Mouse (Mus musculus) midbrain, embryonic 12.5 days (tissue): Measurements from ENCODE around the gene Ccl4. TPM values are rescaled to one million over a fixed set of nuclear protein-coding genes. Genes with fewer than 3 reads are reported as not detected.

ENCODE experiments used
- ATAC-seq: fragments of 200-750 bp; cut with Nextera tagmentation; 2 replicates; pipeline ENCODE4 v1.8.0; 2017; ENCODE audit warnings: low read depth, moderate TSS enrichment, moderate library complexity; ENCODE audit not compliant: low FRiP score
- H3K27ac ChIP-seq: fragments of 300-500 bp; sonication (generic); replicated peaks from 2 replicates; pipeline ENCODE4 v1.5.1; 2016; ENCODE audit warnings: mild to moderate bottlenecking
- H3K27me3 ChIP-seq: fragments of 300-500 bp; sonication (generic); 2 replicates; pipeline ENCODE4 v1.6.1; 2016; ENCODE audit warnings: mild to moderate bottlenecking
- H3K36me3 ChIP-seq: fragments of 300-500 bp; sonication (generic); 2 replicates; pipeline ENCODE4 v1.6.1; 2016
- H3K4me1 ChIP-seq: fragments of 300-500 bp; sonication (generic); 2 replicates; pipeline ENCODE4 v1.6.1; 2016
- H3K4me2 ChIP-seq: fragments of 300-500 bp; sonication (generic); replicated peaks from 2 replicates; pipeline ENCODE4 v1.6.1; 2016; ENCODE audit warnings: mild to moderate bottlenecking, moderate library complexity
- H3K4me3 ChIP-seq: fragments of 300-500 bp; sonication (generic); 2 replicates; pipeline ENCODE4 v1.5.1; 2016; ENCODE audit warnings: mild to moderate bottlenecking
- H3K9ac ChIP-seq: fragments of 300-500 bp; sonication (generic); replicated peaks from 2 replicates; pipeline ENCODE4 v1.6.1; 2016; ENCODE audit warnings: mild to moderate bottlenecking, moderate library complexity
- H3K9me3 ChIP-seq: fragments of 300-500 bp; sonication (generic); 2 replicates; pipeline ENCODE4 v1.6.1; 2016; ENCODE audit warnings: mild to moderate bottlenecking
- WGBS: fragments of 180-500 bp; shearing (Covaris S2); methylation state at CpG from one replicate; pipeline ENCODE4 v1.1.7; 2016; 5-methylcytosine and 5-hydroxymethylcytosine counted together
- polyA plus RNA-seq: library from polyadenylated mRNA; unstranded; fragments of >200 nt; fragmentation: Nextera tagmentation; extraction: Ambion mirVana; gene quantifications from 2 replicates; pipeline ENCODE4 v1.2.1, GENCODE M21; 2016

Gene Ccl4
- polyA plus RNA-seq, 1 experiment from 2014 or later: 0.38 TPM

DNA sequence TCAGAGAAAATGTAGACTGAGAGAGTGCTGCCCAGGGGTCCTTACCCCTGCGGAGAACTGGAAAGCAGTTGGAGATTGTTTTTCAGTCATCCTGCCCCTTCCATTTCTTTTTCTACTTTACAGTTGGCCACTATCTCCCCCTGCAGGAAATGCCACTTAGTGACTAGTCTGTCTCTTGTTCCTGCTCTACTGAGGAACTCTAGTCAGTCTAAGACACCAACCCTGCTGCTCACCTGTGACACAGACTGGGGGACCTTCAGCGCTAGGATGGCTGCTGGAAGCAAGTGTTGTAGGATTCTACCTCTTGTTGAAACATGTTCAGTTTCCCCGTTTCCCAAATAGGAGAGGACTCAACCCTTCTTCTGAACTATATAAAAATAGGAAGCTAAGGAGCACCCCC, 22.9 kb upstream of the Ccl4 start:
- H3K9me3 ChIP-seq: no peaks in the 10 kb centered on the region
- 62% methylated on average over 3 of the region's 3 CpGs for WGBS
- no peaks in the 10 kb centered on the region for H3K36me3 ChIP-seq
- ATAC-seq: no peak
- H3K4me1 ChIP-seq: no peaks in the 10 kb centered on the region
- no peak overlapping the region for H3K4me3 ChIP-seq
- no peak overlapping the region for H3K9ac ChIP-seq
- no peak overlapping the region for H3K27ac ChIP-seq
- H3K4me2 ChIP-seq: no peak overlapping the region
- no peaks in the 10 kb centered on the region for H3K27me3 ChIP-seq

DNA sequence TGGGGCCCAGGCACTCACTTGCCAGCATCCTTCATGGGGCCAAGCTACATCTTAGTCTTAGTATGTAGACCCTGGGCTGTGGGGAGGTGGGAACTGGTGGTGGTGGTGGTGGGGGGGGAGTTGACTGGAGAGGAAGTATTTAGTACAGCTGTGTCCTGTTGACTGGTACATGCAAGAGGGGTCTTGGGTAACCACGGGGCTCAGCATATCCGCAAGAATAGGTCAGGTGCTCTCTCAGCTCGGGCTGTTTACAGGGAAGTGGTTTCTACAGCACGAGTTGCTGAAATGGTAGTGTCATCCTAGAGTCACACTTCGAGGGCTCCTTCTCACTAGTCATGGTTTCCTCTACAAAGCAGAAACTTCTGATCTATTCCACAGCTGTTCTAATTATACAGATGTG, 22.2 kb upstream of the Ccl4 start:
- Histone ChIP-seq H3K9ac (no peak overlapping the region), H3K9me3 (no peaks in the 10 kb centered on the region), H3K36me3 (no peaks in the 10 kb centered on the region), H3K27ac (no peak overlapping the region), H3K4me1 (no peaks in the 10 kb centered on the region), H3K27me3 (no peaks in the 10 kb centered on the region), H3K4me2 (no peak overlapping the region), H3K4me3 (no peak overlapping the region)
- no peak for ATAC-seq
- WGBS: 82% methylated on average over 5 of the region's 5 CpGs

DNA sequence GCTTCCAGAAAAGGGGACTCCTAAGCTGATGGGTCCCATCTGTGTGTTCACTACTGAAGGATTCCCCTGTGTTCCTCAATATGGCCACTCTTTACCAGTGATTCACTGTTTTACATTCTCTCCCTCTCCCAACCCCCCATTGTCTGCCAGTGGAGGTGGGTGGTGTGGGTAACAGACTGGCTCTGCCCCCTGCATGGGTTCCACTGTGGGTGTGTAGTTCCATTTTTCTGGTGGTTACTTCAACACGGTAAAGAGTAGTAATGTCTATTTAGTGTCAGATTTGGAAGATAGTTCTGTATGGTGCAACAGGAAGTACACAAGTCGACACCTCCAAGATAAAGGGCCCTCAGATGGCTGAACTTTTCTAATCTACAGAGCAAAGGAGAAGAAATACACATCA, 21.2 kb upstream of the Ccl4 start:
- Histone ChIP-seq H3K9ac (no peak overlapping the region), H3K9me3 (no peaks in the 10 kb centered on the region), H3K36me3 (no peaks in the 10 kb centered on the region), H3K4me2 (no peak overlapping the region), H3K27ac (no peak overlapping the region), H3K4me3 (no peak overlapping the region), H3K27me3 (no peaks in the 10 kb centered on the region), H3K4me1 (no peaks in the 10 kb centered on the region)
- no peak for ATAC-seq
- 83% methylated on average over 2 of the region's 2 CpGs for WGBS

GRCm38 (mm10) chr11:83645521-83645920, 16.9 kb upstream of the Ccl4 start, which contains the start of gene Rpl9-ps1:
Rpl9-ps1 (minus strand) TSS chr11:83645621.
- Histone ChIP-seq H3K27me3 (no peaks in the 10 kb centered on the region), H3K4me3 (no peak within 1 kb of the TSS), H3K36me3 (no peaks in the 10 kb centered on the region), H3K4me1 (no peaks in the 10 kb centered on the region), H3K9me3 (no peaks in the 10 kb centered on the region), H3K4me2 (no peak within 1 kb of the TSS), H3K27ac (no peak within 1 kb of the TSS), H3K9ac (no peak within 1 kb of the TSS)
- 63% methylated on average over 1 of the region's 1 CpGs for WGBS
- no peak for ATAC-seq

DNA sequence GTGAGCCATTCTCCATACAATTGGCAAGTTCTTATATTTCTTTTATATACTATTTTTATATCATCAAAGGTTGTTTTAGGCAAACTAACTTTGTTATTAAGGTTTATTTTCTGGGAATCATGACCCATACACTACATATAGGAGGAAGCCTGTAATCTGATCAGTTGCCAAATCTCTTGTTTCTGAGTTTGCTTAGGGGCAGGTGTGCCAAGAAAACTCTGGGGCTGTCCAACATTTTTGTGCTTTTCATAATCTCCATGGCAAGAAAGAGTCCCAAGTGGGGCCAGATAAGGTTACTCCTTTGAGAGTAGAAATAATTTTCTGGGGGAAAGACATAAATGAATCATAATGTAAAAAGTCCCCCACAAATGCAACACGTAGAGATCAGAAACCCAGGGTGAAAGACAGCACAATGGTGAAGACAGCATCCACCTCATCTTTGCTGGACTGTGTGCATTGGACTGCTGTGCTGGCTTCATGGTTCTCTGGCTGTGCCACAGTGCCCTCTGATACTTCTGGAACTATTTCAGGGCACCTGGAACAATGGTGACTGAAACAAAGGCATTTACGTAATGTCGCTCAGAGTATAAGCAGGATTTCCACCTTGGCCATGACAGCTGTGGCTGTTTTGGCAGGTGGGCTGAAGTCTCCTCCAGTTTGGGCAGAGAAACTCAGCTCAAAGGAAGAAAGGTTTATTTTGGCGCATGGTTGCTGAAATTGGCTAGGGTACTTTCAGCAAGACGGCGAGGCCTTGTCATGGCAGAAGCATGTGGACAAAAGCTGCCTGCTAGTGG, 15.8 kb upstream of the Ccl4 start:
- ATAC-seq: no peak

GRCm38 (mm10) chr11:83649305-83649841, 13.0 kb upstream of the Ccl4 start, which contains the start of gene Ccl3:
Ccl3 (minus strand) TSS chr11:83649355.
- Histone ChIP-seq H3K4me1 (no peaks in the 10 kb centered on the region), H3K4me2 (no peak within 1 kb of the TSS), H3K4me3 (no peak within 1 kb of the TSS), H3K36me3 (no peaks in the 10 kb centered on the region), H3K27ac (no peak within 1 kb of the TSS), H3K9me3 (no peaks in the 10 kb centered on the region), H3K9ac (no peak within 1 kb of the TSS), H3K27me3 (no peaks in the 10 kb centered on the region)
- no peak for ATAC-seq
- 84% methylated on average over 8 of the region's 8 CpGs for WGBS

More for the DNA sequence above, 15.8 kb upstream of the Ccl4 start:
- Histone ChIP-seq H3K4me3 (no peak overlapping the region), H3K27me3 (no peaks in the 10 kb centered on the region), H3K9ac (no peak overlapping the region), H3K4me1 (no peaks in the 10 kb centered on the region), H3K36me3 (no peaks in the 10 kb centered on the region), H3K4me2 (no peak overlapping the region), H3K9me3 (no peaks in the 10 kb centered on the region), H3K27ac (no peak overlapping the region)
- 92% methylated on average over 6 of the region's 6 CpGs for WGBS

DNA sequence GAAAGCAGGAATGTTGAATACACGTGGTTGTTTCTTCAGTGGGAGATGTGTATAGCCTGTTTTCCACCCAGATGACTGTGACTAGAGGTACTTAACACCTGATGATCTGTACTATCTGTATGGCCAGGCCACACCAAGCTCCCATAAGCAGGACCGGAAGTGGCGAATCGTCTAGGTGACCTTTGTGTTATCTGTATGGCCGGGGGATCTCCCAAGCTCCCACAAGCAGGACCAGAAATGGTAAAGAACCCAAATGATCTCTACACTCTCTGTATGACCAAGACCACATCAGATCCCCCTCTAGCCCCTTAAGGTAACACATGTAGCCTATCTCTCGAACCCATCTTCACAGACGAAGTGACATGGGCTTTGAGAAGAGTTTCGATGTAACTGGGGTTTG, 7.8 kb upstream of the Ccl4 start:
- Histone ChIP-seq H3K4me2 (no peak overlapping the region), H3K36me3 (no peaks in the 10 kb centered on the region), H3K27me3 (no peaks in the 10 kb centered on the region), H3K9me3 (no peaks in the 10 kb centered on the region), H3K4me1 (no peaks in the 10 kb centered on the region), H3K4me3 (no peak overlapping the region), H3K9ac (no peak overlapping the region), H3K27ac (no peak overlapping the region)
- WGBS: 88% methylated on average over 8 of the region's 8 CpGs
- ATAC-seq: no peak

DNA sequence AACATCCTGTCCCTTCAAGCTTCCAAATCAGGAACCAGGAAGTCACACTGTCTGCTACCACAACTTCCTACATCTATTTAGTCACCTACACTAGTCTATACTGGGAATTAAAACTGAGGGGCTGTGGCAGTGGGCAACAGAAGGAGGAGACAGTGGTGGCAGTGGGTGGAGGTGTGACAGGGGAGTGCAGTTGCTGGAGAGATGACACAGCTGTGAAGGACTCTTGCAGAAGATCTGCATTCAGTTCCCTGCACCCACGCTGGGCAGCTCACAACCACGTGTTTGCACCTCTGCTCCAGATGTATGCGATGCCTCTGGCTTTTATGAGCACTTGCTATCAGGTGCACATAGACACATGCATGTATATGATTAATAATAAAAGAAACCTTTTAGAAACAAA, 4.9 kb upstream of the Ccl4 start:
- H3K27me3 ChIP-seq: no peaks in the 10 kb centered on the region
- H3K9me3 ChIP-seq: no peaks in the 10 kb centered on the region
- no peaks in the 10 kb centered on the region for H3K36me3 ChIP-seq
- no peak overlapping the region for H3K27ac ChIP-seq
- no peak overlapping the region for H3K9ac ChIP-seq
- no peak overlapping the region for H3K4me2 ChIP-seq
- H3K4me3 ChIP-seq: no peak overlapping the region
- H3K4me1 ChIP-seq: no peaks in the 10 kb centered on the region
- 88% methylated on average over 3 of the region's 3 CpGs for WGBS
- ATAC-seq: no peak

GRCm38 (mm10) chr11:83658797-83659196, 3.6 kb upstream of the Ccl4 start:
- Histone ChIP-seq H3K27me3 (no peaks in the 10 kb centered on the region), H3K36me3 (no peaks in the 10 kb centered on the region), H3K9me3 (no peaks in the 10 kb centered on the region), H3K27ac (no peak overlapping the region), H3K4me3 (no peak overlapping the region), H3K9ac (no peak overlapping the region), H3K4me1 (no peaks in the 10 kb centered on the region), H3K4me2 (no peak overlapping the region)
- 85% methylated on average over 6 of the region's 6 CpGs for WGBS
- no peak for ATAC-seq

DNA sequence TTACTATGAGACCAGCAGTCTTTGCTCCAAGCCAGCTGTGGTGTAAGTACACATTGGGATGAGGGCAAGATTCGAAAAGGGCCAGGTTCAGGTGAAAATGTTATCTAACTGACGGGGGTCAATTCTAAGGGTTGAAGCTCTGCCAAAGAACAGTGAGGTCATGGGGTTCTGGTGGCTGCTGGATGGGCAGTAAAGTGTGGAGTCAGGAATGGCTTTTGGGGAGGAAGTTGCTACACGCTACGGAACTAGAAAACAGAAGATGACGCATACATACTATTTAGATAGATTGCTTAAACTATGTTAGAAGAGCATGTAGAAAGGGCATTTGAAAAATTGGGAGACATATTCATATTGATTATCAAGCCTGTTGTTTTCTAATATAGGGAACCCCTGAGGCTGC, 1.1 kb downstream of the Ccl4 start:
- 90% methylated on average over 5 of the region's 5 CpGs for WGBS
- no peaks in the 10 kb centered on the region for H3K4me1 ChIP-seq
- ATAC-seq: no peak

GRCm38 (mm10) chr11:83671743-83672142, 9.4 kb downstream of the Ccl4 start:
- no peak overlapping the region for H3K4me2 ChIP-seq
- H3K36me3 ChIP-seq: no peaks in the 10 kb centered on the region
- no peaks in the 10 kb centered on the region for H3K9me3 ChIP-seq
- H3K27ac ChIP-seq: no peak overlapping the region
- H3K9ac ChIP-seq: no peak overlapping the region
- no peaks in the 10 kb centered on the region for H3K4me1 ChIP-seq
- ATAC-seq: no peak
- no peak overlapping the region for H3K4me3 ChIP-seq
- H3K27me3 ChIP-seq: no peaks in the 10 kb centered on the region

More for the DNA sequence above, 1.1 kb downstream of the Ccl4 start:
- Histone ChIP-seq H3K36me3 (no peaks in the 10 kb centered on the region), H3K9me3 (no peaks in the 10 kb centered on the region), H3K4me3 (no peak overlapping the region), H3K4me2 (no peak overlapping the region), H3K27ac (no peak overlapping the region), H3K27me3 (no peaks in the 10 kb centered on the region), H3K9ac (no peak overlapping the region)

DNA sequence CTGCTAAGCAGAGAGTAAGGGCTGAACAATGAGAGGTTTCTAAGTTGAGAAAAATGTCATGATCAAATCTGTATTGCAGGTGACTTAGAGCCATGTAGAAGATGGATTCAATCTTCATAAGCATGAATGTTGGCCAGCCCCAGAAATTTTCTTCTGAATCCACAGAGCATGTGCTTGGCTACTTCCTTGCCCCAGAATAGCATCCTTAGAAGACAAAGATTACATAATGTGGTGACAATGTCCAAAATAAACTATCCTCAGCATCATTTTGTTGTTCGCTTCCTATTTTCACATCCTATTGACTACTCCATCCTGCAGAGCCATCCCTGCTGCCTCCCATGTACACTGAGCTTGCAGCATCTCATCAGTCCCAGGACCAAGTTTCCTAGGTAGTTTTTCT, 13.3 kb downstream of the Ccl4 start:
- Histone ChIP-seq H3K27ac (no peak overlapping the region), H3K9me3 (no peaks in the 10 kb centered on the region), H3K9ac (no peak overlapping the region), H3K27me3 (no peaks in the 10 kb centered on the region; the same call in 1 of the 2 replicates), H3K4me1 (no peaks in the 10 kb centered on the region), H3K4me3 (no peak overlapping the region), H3K4me2 (no peak overlapping the region), H3K36me3 (no peaks in the 10 kb centered on the region)
- ATAC-seq: no peak
- WGBS: 96% methylated on average over 1 of the region's 1 CpGs
